Mouse (Mus musculus): Measurements from ENCODE around the gene Ubl7.

The Ubl7 gene

GRCm38 (mm10) chr9:57965281-57966185, 54.8 kb downstream of the Ubl7 start:
- DNase-seq (ENCODE audit: low spot score in 2 of 2) = no peak

GRCm38 (mm10) chr9:57967237-57967960, 56.6 kb downstream of the Ubl7 start:
- peak; percentile 46 to 49 for DNase-seq (ENCODE audit: low spot score in 2 of 2)

GRCm38 (mm10) chr9:57968166-57968771, 57.5 kb downstream of the Ubl7 start:
- DNase-seq (ENCODE audit: low spot score in 2 of 2) = no peak

- DNase-seq (ENCODE audit: low spot score in 2 of 2) = no peak
Observed at GRCm38 (mm10) chr9:57968783-57969542, 58.2 kb downstream of the Ubl7 start.

GRCm38 (mm10) chr9:57969736-57970495, 59.1 kb downstream of the Ubl7 start:
- DNase-seq (ENCODE audit: low spot score in 2 of 2) = no peak

GRCm38 (mm10) chr9:57971413-57971812, 60.6 kb downstream of the Ubl7 start:
- DNase-seq (ENCODE audit: low spot score in 2 of 2) = no peak

GRCm38 (mm10) chr9:57972141-57972591, 61.4 kb downstream of the Ubl7 start:
- no peak for DNase-seq (ENCODE audit: low spot score in 2 of 2)

- DNase-seq (ENCODE audit: low spot score in 2 of 2) = no peak
Observed at GRCm38 (mm10) chr9:57972776-57973439, 62.1 kb downstream of the Ubl7 start.

GRCm38 (mm10) chr9:57973440-57974066, 62.8 kb downstream of the Ubl7 start:
- no peak for DNase-seq (ENCODE audit: low spot score in 2 of 2)

GRCm38 (mm10) chr9:57974221-57974620, 63.4 kb downstream of the Ubl7 start:
- no peak for DNase-seq (ENCODE audit: low spot score in 2 of 2)

GRCm38 (mm10) chr9:57975200-57975821, 64.5 kb downstream of the Ubl7 start:
- DNase-seq (ENCODE audit: low spot score in 2 of 2) = no peak

- DNase-seq (ENCODE audit: low spot score in 2 of 2) = no peak
Observed at GRCm38 (mm10) chr9:57978025-57978424, 67.2 kb downstream of the Ubl7 start.

- DNase-seq (ENCODE audit: low spot score in 2 of 2) = no peak
Observed at GRCm38 (mm10) chr9:57978858-57979257, 68.1 kb downstream of the Ubl7 start.

Measured in frontal cortex, postnatal 25 days (tissue).